Comparison of ENCODE assay signal across 23 mouse cellular contexts in genomic region chr19:47202429-47202828, GRCm38 (mm10). TPM values are rescaled to one million over a fixed set of nuclear protein-coding genes. Genes with fewer than 3 reads are reported as not detected.
DNase-seq lines count a peak whose midpoint lies in the region; ATAC-seq lines count a peak whose summit lies in the region.
"Had no signal": no experiment of that assay in that cellular context is flagged by ENCODE, and none has a peak within 500 bp of the region (broad histone marks: within the 10 kb centered on the region; RNA-seq: fewer than 3 reads in every experiment).

No protein-coding gene starts in this region.

- ATAC-seq in lung, embryonic 15.5 days (ENCODE audit: borderline replicate concordance, extremely low read depth, low FRiP score, low TSS enrichment) = peak; percentile 25; the same call in 1 of the 2 replicates
- ATAC-seq in intestine, embryonic 16.5 days = peak; percentile 62
- ATAC-seq: lung, postnatal 0 days had no signal

- peaks cover 24% of the 10 kb centered on the region; the same call in 1 of the 2 replicates for H3K27me3 ChIP-seq in heart, embryonic 10.5 days (ENCODE audit: insufficient read depth, poor library complexity, severe bottlenecking)
- no peaks in the 10 kb centered on the region for H3K27me3 ChIP-seq in lung, embryonic 15.5 days
- H3K27me3 ChIP-seq in intestine, embryonic 16.5 days (replicated peaks; ENCODE audit: control insufficient read depth, insufficient read depth, low read length) = no peaks in the 10 kb centered on the region
- H3K27me3 ChIP-seq: neural tube, embryonic 12.5 days had no signal

- no peak overlapping the region for H3K9ac ChIP-seq in lung, embryonic 15.5 days
- no peak overlapping the region for H3K9ac ChIP-seq in intestine, embryonic 16.5 days (ENCODE audit: low read depth, low read length)
- H3K9ac ChIP-seq: forebrain, embryonic 12.5 days; neural tube, embryonic 12.5 days had no signal

- peaks cover 11% of the 10 kb centered on the region for H3K4me1 ChIP-seq in heart, embryonic 10.5 days
- peaks cover 4% of the 10 kb centered on the region; the same call in 1 of the 2 replicates for H3K4me1 ChIP-seq in lung, embryonic 15.5 days
- H3K4me1 ChIP-seq in intestine, embryonic 16.5 days (ENCODE audit: control insufficient read depth, insufficient read depth, low read length) = peaks cover 14% of the 10 kb centered on the region
- H3K4me1 ChIP-seq: megakaryocyte, embryonic 14.5 days had no signal

- no peak overlapping the region for H3K4me3 ChIP-seq in heart, embryonic 10.5 days
- no peak overlapping the region for H3K4me3 ChIP-seq in lung, embryonic 15.5 days
- no peak overlapping the region for H3K4me3 ChIP-seq in intestine, embryonic 16.5 days (ENCODE audit: low read length)
- H3K4me3 ChIP-seq: forebrain, embryonic 12.5 days; megakaryocyte, embryonic 14.5 days; neural tube, embryonic 12.5 days had no signal

- WGBS in heart, embryonic 10.5 days = 63% methylated on average over 6 of the region's 6 CpGs
- WGBS in lung, embryonic 15.5 days = 51% methylated on average over 6 of the region's 6 CpGs
- WGBS in intestine, embryonic 16.5 days = 44% methylated on average over 6 of the region's 6 CpGs

- H3K27ac ChIP-seq in heart, embryonic 10.5 days = peak overlapping the region; percentile 23
- H3K27ac ChIP-seq in lung, embryonic 15.5 days = peak overlapping the region; percentile 22
- peak overlapping the region; percentile 86 for H3K27ac ChIP-seq in intestine, embryonic 16.5 days (ENCODE audit: low read length)
- H3K27ac ChIP-seq: forebrain, embryonic 12.5 days; neural tube, embryonic 12.5 days had no signal

- no peak for DNase-seq in heart, embryonic 10.5 days (ENCODE audit: low spot score)
- no peak for DNase-seq in heart, adult 9 months (ENCODE audit: low spot score in 2 of 2)
- DNase-seq in lung, adult 18-20 months = no peak
- DNase-seq in yolk sac, embryonic 10.5 days (ENCODE audit: low spot score) = peak; percentile 8
- no peak for DNase-seq in urinary bladder, postnatal 36 days (ENCODE audit: low spot score in 2 of 2)
- DNase-seq in gastrocnemius, adult 8-10 months (ENCODE audit: low spot score in 2 of 2) = no peak
- DNase-seq: cerebellum, adult 9-10 months; gastrocnemius, postnatal 36 days; heart, postnatal 36 days; kidney, postnatal 14 days; layer of hippocampus, adult 9-11 months; thymus, postnatal 25 days had no signal

- H3K36me3 ChIP-seq in heart, embryonic 10.5 days = no peaks in the 10 kb centered on the region
- no peaks in the 10 kb centered on the region for H3K36me3 ChIP-seq in lung, embryonic 15.5 days
- no peaks in the 10 kb centered on the region for H3K36me3 ChIP-seq in intestine, embryonic 16.5 days (ENCODE audit: control insufficient read depth, insufficient read depth, low read length)
- H3K36me3 ChIP-seq: forebrain, embryonic 12.5 days; neural tube, embryonic 12.5 days had no signal

- H3K9me3 ChIP-seq in heart, embryonic 10.5 days = no peaks in the 10 kb centered on the region
- H3K9me3 ChIP-seq in lung, embryonic 15.5 days = no peaks in the 10 kb centered on the region
- H3K9me3 ChIP-seq in intestine, embryonic 16.5 days (ENCODE audit: control insufficient read depth, low read length) = no peaks in the 10 kb centered on the region
- H3K9me3 ChIP-seq: forebrain, embryonic 12.5 days; neural tube, embryonic 12.5 days had no signal

- H3K4me2 ChIP-seq in lung, embryonic 15.5 days = no peak overlapping the region
- 0 out of 2 replicates have a peak overlapping the region, but pooled peaks have one; percentile 20 for H3K4me2 ChIP-seq in intestine, embryonic 16.5 days (ENCODE audit: low read depth, low read length)
- H3K4me2 ChIP-seq: forebrain, embryonic 12.5 days; heart, embryonic 11.5 days; neural tube, embryonic 12.5 days had no signal

RNA-seq across cellular contexts. Expression of gene Neurl1a, which starts 23.8 kb away (rescaled TPM):
- polyA plus RNA-seq in heart, embryonic 10.5 days (2016; fragmentation: Nextera tagmentation; extraction: Ambion mirVana) = 3.4 and 5.1 TPM in 2 replicates
- polyA plus RNA-seq in lung, embryonic 15.5 days (2015; fragmentation: Nextera tagmentation; extraction: Ambion mirVana) = 6.1 and 6.3 TPM in 2 replicates
- 3.7 and 4.2 TPM in 2 replicates for polyA plus RNA-seq in intestine, embryonic 16.5 days (2015; fragmentation: Nextera tagmentation; extraction: Ambion mirVana)
- 100 to 1,000 TPM; 127 to 155 (median 146) TPM for total RNA-seq in gastrocnemius, adult 8-10 months (2022)

RNA-seq across cellular contexts. Expression of gene Calhm3, which starts 44.9 kb away (rescaled TPM):
- not detected in 2 replicates for polyA plus RNA-seq in heart, embryonic 10.5 days (2016; fragmentation: Nextera tagmentation; extraction: Ambion mirVana)
- polyA plus RNA-seq in lung, embryonic 15.5 days (2015; fragmentation: Nextera tagmentation; extraction: Ambion mirVana) = not detected in 2 replicates
- 0.88 and 1.1 TPM in 2 replicates for polyA plus RNA-seq in intestine, embryonic 16.5 days (2015; fragmentation: Nextera tagmentation; extraction: Ambion mirVana)
- not detected for total RNA-seq in gastrocnemius, adult 8-10 months (2022)
- total RNA-seq: gastrocnemius, postnatal 36 days; heart, postnatal 36 days; left cerebral cortex, postnatal 14 days; liver, adult 2 months had no signal
- polyA plus RNA-seq: forebrain, embryonic 12.5 days; heart, embryonic 11.5 days; liver, adult 2 months; lung, postnatal 0 days; neural tube, embryonic 12.5 days; spleen, adult 2 months had no signal

RNA-seq across cellular contexts. Expression of gene Calhm1, which starts 58.4 kb away (rescaled TPM):
- polyA plus RNA-seq in heart, embryonic 10.5 days (2016; fragmentation: Nextera tagmentation; extraction: Ambion mirVana) = not detected in 2 replicates
- polyA plus RNA-seq in lung, embryonic 15.5 days (2015; fragmentation: Nextera tagmentation; extraction: Ambion mirVana) = not detected in 2 replicates
- polyA plus RNA-seq in intestine, embryonic 16.5 days (2015; fragmentation: Nextera tagmentation; extraction: Ambion mirVana) = not detected in 2 replicates
- not detected for total RNA-seq in gastrocnemius, adult 8-10 months (2022)
- total RNA-seq: gastrocnemius, postnatal 36 days; heart, postnatal 36 days; left cerebral cortex, postnatal 14 days; liver, adult 2 months had no signal
- polyA plus RNA-seq: forebrain, embryonic 12.5 days; heart, embryonic 11.5 days; liver, adult 2 months; lung, postnatal 0 days; neural tube, embryonic 12.5 days; spleen, adult 2 months; testis, adult 2 months had no signal

Comparison
In these comparisons a context has a peak if more than half of its experiments do, and no peak if none do; other contexts are left out.
1. H3K27ac ChIP-seq: peak in every context shown above with its lines; median percentile 86 in intestine, embryonic 16.5 days; 23 in heart, embryonic 10.5 days; 22 in lung, embryonic 15.5 days.